Mouse (Mus musculus): ENCODE measurements around the gene Baiap2l2. TPM values are rescaled to one million over a fixed set of nuclear protein-coding genes. Genes with fewer than 3 reads are reported as not detected.
"Not testable (repeated sequence)": the region's sequence is repeated elsewhere in the genome, so short reads cannot be mapped to it uniquely, and the experiment has no call there.

The Baiap2l2 gene
- polyA plus RNA-seq, 1 experiment, result not detected

GRCm38 (mm10) chr15:79242574-79243233, 42.6 kb downstream of the Baiap2l2 start:
- H3K4me1 ChIP-seq (ENCODE audit: control insufficient read depth), result peaks cover 5% of the 10 kb centered on the region
- TF ChIP-seq TAL1 (IDR thresholded peaks at IDR 0.05; ENCODE audit: low read length), result no peak
- no peak overlapping the region for H3K4me3 ChIP-seq (replicated peaks)
- peaks cover 9% of the 10 kb centered on the region for H3K9me3 ChIP-seq (ENCODE audit: control insufficient read depth, low read length)
- no peaks in the 10 kb centered on the region for H3K27me3 ChIP-seq (ENCODE audit: control insufficient read depth)
- peaks cover 77% of the 10 kb centered on the region for H3K36me3 ChIP-seq (ENCODE audit: control insufficient read depth)

- no peak overlapping the region for H3K4me3 ChIP-seq (replicated peaks)
- no peak for TF ChIP-seq TAL1 (IDR thresholded peaks at IDR 0.05; ENCODE audit: low read length)
- TF ChIP-seq GATA1 (IDR thresholded peaks at IDR 0.05; ENCODE audit: low read length), result no peak
- peaks cover 9% of the 10 kb centered on the region for H3K9me3 ChIP-seq (ENCODE audit: control insufficient read depth, low read length)
- H3K27me3 ChIP-seq (ENCODE audit: control insufficient read depth), result no peaks in the 10 kb centered on the region
- H3K36me3 ChIP-seq (ENCODE audit: control insufficient read depth), result peaks cover 63% of the 10 kb centered on the region
- H3K4me1 ChIP-seq (ENCODE audit: control insufficient read depth), result peaks cover 2% of the 10 kb centered on the region
These were observed 47.3 kb downstream of the Baiap2l2 start for GRCm38 (mm10) chr15:79238036-79238435.

- H3K4me1 ChIP-seq (ENCODE audit: control insufficient read depth), result peaks cover 2% of the 10 kb centered on the region; the same call in 1 of the 2 replicates
- no peaks in the 10 kb centered on the region for H3K9me3 ChIP-seq (ENCODE audit: control insufficient read depth, low read length)
- no peak for TF ChIP-seq GATA1 (IDR thresholded peaks at IDR 0.05; ENCODE audit: low read length)
- no peak for TF ChIP-seq TAL1 (IDR thresholded peaks at IDR 0.05; ENCODE audit: low read length)
- H3K27me3 ChIP-seq (ENCODE audit: control insufficient read depth), result no peaks in the 10 kb centered on the region
- peaks cover 53% of the 10 kb centered on the region for H3K36me3 ChIP-seq (ENCODE audit: control insufficient read depth)
- no peak overlapping the region for H3K4me3 ChIP-seq (replicated peaks)
These were observed 50.1 kb downstream of the Baiap2l2 start for GRCm38 (mm10) chr15:79235268-79235667.

- Histone ChIP-seq H3K4me1 (ENCODE audit: control insufficient read depth) (peaks cover 22% of the 10 kb centered on the region), H3K4me3 (replicated peaks) (peak within 1 kb of the TSS; percentile 77), H3K27me3 (ENCODE audit: control insufficient read depth) (peaks cover 2% of the 10 kb centered on the region; the same call in 1 of the 2 replicates), H3K9me3 (ENCODE audit: control insufficient read depth, low read length) (no peaks in the 10 kb centered on the region), H3K36me3 (ENCODE audit: control insufficient read depth) (peaks cover 16% of the 10 kb centered on the region)
- no peak for TF ChIP-seq GATA1 (IDR thresholded peaks at IDR 0.05; ENCODE audit: low read length)
These were observed 56.1 kb downstream of the Baiap2l2 start, which contains the start of the genes Pick1 and Gm49486 for GRCm38 (mm10) chr15:79229058-79229821. Gene Pick1 (plus strand): TSS chr15:79229173. Gene Gm49486 (plus strand): TSS chr15:79229391.

- H3K9me3 ChIP-seq (ENCODE audit: control insufficient read depth, low read length); H3K4me3 ChIP-seq (replicated peaks); H3K36me3 ChIP-seq (ENCODE audit: control insufficient read depth); H3K27me3 ChIP-seq (ENCODE audit: control insufficient read depth): not testable (repeated sequence)
- H3K4me1 ChIP-seq (ENCODE audit: control insufficient read depth), result peaks cover 22% of the 10 kb centered on the region
These were observed 59.6 kb downstream of the Baiap2l2 start for GRCm38 (mm10) chr15:79225780-79226179.

- H3K4me3 ChIP-seq (replicated peaks), result no peak overlapping the region
These were observed 60.7 kb downstream of the Baiap2l2 start for GRCm38 (mm10) chr15:79224685-79225084.

GRCm38 (mm10) chr15:79223641-79224040, 61.7 kb downstream of the Baiap2l2 start:
- no peak for TF ChIP-seq TAL1 (IDR thresholded peaks at IDR 0.05; ENCODE audit: low read length)
- no peak for TF ChIP-seq GATA1 (IDR thresholded peaks at IDR 0.05; ENCODE audit: low read length)
- Histone ChIP-seq H3K4me1 (ENCODE audit: control insufficient read depth) (peaks cover 3% of the 10 kb centered on the region), H3K36me3 (ENCODE audit: control insufficient read depth) (no peaks in the 10 kb centered on the region), H3K9me3 (ENCODE audit: control insufficient read depth, low read length) (no peaks in the 10 kb centered on the region), H3K27me3 (ENCODE audit: control insufficient read depth) (peaks cover 2% of the 10 kb centered on the region; the same call in 1 of the 2 replicates), H3K4me3 (replicated peaks) (no peak overlapping the region)

More at GRCm38 (mm10) chr15:79224685-79225084, 60.7 kb downstream of the Baiap2l2 start:
- Histone ChIP-seq H3K36me3 (ENCODE audit: control insufficient read depth) (no peaks in the 10 kb centered on the region), H3K9me3 (ENCODE audit: control insufficient read depth, low read length) (no peaks in the 10 kb centered on the region), H3K27me3 (ENCODE audit: control insufficient read depth) (peaks cover 2% of the 10 kb centered on the region; the same call in 1 of the 2 replicates), H3K4me1 (ENCODE audit: control insufficient read depth) (peaks cover 14% of the 10 kb centered on the region)
- no peak for TF ChIP-seq TAL1 (IDR thresholded peaks at IDR 0.05; ENCODE audit: low read length)

GRCm38 (mm10) chr15:79219572-79219971, 65.8 kb downstream of the Baiap2l2 start:
- no peak overlapping the region for H3K4me3 ChIP-seq (replicated peaks)
- H3K36me3 ChIP-seq (ENCODE audit: control insufficient read depth), result no peaks in the 10 kb centered on the region
- H3K27me3 ChIP-seq (ENCODE audit: control insufficient read depth), result no peaks in the 10 kb centered on the region; the same call in 1 of the 2 replicates
- TF ChIP-seq GATA1 (IDR thresholded peaks at IDR 0.05; ENCODE audit: low read length), result no peak
- no peak for TF ChIP-seq TAL1 (IDR thresholded peaks at IDR 0.05; ENCODE audit: low read length)
- H3K4me1 ChIP-seq (ENCODE audit: control insufficient read depth), result peaks cover 1% of the 10 kb centered on the region; the same call in 1 of the 2 replicates
- no peaks in the 10 kb centered on the region for H3K9me3 ChIP-seq (ENCODE audit: control insufficient read depth, low read length)

- Histone ChIP-seq H3K36me3 (ENCODE audit: control insufficient read depth) (no peaks in the 10 kb centered on the region), H3K9me3 (ENCODE audit: control insufficient read depth, low read length) (no peaks in the 10 kb centered on the region), H3K27me3 (ENCODE audit: control insufficient read depth) (no peaks in the 10 kb centered on the region), H3K4me3 (replicated peaks) (no peak overlapping the region), H3K4me1 (ENCODE audit: control insufficient read depth) (no peaks in the 10 kb centered on the region)
- TF ChIP-seq GATA1 (IDR thresholded peaks at IDR 0.05; ENCODE audit: low read length) (no peak), TAL1 (IDR thresholded peaks at IDR 0.05; ENCODE audit: low read length) (no peak)
These were observed 69.1 kb downstream of the Baiap2l2 start for GRCm38 (mm10) chr15:79216191-79216590.

All from erythroblast, embryonic 14.5 days (primary cell).